Mouse (Mus musculus): Measurements from ENCODE around the gene Car11. TPM values are rescaled to one million over a fixed set of nuclear protein-coding genes. Genes with fewer than 3 reads are reported as not detected.

The Car11 gene
- polyA plus RNA-seq, 2 experiments from 2014 or later: 0.51 TPM; not detected in 1

DNA sequence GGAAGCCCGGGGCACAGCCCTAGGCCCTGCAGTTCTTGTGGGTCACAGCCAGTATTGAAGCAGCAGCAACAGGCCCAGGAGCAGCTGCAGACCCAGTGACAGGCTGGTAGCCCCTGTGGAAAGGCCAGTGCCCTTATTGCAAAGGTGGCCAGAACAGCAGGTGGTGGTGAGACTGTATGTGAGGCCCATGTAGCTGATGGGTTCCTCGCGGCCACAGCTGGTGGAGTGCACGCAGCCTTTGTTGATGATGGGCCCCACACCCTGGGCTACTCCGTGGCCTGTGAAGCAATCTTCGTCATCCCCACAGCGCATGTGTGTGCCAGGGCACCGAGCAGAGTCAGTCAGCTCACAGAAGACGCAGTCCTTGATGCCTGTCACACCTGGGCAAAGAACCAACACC is 25.5 kb downstream of the Car11 start:
- no peak for ATAC-seq

- no peak for ATAC-seq
These were observed 26.1 kb downstream of the Car11 start, which contains the start of gene Spaca4 for GRCm38 (mm10) chr7:45725713-45726112. TSS of gene Spaca4 (minus strand) at chr7:45725813.

- ATAC-seq: no peak
These were observed 26.8 kb downstream of the Car11 start for GRCm38 (mm10) chr7:45726419-45726818.

DNA sequence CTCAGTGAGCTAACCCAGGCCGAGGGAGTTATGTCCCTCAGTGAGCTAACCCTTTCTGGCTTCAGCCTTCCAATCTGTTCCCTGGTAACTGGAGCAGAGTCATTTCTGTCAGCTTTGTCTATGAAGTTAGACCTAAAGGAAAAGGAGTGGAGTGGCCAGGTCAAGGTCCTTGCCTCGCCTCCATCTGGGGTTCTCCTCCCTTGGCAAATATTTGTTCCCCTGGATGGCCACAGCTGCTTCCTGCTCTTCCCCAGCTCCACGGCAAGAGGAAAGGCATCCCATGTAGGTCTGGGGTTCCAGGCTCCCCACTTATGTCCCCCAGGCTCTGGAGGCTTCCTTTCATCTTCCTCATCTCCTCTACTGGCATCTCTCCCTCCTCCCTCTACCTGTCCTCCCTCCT is 28.0 kb downstream of the Car11 start:
- ATAC-seq: no peak

- ATAC-seq: no peak
These were observed 31.2 kb downstream of the Car11 start for GRCm38 (mm10) chr7:45730727-45731431.

- ATAC-seq: peak; percentile 98
These were observed 33.8 kb downstream of the Car11 start for GRCm38 (mm10) chr7:45733477-45733876.

DNA sequence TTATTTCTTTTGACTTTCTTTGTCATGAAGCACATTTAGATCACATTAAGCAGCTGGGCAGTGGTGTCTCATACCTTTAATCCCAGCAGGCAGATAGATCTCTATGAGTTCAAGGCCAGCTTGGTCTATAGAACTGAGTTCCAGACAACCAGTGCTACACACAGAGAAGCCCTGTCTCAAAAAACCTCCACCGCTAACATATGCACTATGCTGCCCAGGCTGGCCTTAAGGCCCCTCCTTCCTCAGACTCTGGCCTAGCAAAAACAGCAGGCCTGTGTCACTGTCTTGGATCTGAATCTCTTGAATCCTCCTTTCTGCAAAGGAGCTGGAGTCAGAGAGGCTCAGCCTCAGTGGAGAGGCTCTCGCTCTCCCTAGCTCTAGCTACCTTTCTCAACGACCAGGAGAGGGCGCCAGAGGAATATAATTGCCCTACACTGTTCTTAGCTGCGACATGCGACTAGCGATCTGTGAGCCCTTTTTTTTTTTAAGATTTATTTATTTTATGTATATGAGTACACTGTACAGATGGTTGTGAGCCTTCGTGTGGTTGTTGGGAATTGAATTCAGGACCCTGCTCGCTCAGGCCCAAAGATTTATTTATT is 39.6 kb downstream of the Car11 start:
- ATAC-seq: peak; percentile 62

- ATAC-seq: no peak
These were observed 40.2 kb downstream of the Car11 start for GRCm38 (mm10) chr7:45739820-45740219.

DNA sequence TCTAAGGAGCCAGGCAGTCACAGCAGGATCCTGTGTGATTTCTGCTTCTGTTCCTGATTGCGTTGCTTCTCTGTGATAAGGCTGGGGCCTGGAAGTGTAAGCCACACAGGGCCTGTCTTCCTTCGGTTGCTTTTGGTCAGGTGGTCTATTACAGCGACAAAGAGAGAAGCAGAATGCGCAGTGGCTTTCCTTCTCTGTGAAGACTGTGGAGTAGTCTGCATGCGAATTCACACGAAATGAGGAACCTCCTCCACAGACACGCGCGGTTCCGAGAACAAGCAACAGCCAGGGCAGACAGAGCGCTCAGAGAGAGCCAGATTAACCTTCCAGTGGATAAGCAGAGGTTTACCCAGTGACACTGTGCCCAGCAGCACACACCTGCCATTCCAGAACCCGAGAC is 41.7 kb downstream of the Car11 start:
- no peak for ATAC-seq

- ATAC-seq: peak; percentile 89
These were observed 42.1 kb downstream of the Car11 start for GRCm38 (mm10) chr7:45741777-45742176.

DNA sequence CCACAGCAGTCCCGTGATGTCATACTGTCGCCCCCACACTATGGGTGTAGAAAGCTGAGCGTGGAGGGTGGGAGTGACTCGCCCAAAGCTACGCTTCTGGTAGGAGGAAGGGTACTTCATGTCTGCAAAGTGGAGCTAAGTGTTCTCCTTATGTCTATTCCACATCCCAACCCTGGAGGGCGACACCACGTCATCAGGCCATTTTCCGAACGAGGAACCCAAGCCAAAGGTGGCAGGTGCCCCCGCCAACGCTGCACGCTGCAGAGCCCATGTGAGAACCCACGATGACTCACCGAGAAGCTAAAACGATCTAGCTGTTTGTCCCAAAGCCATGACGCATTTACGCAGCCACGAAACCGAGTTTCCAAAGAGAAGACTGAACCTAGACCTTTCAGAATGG is 42.7 kb downstream of the Car11 start:
- peak; percentile 40 for ATAC-seq

- no peak for ATAC-seq
These were observed 44.7 kb downstream of the Car11 start for GRCm38 (mm10) chr7:45744387-45744786.

GRCm38 (mm10) chr7:45746518-45746917 is 46.9 kb downstream of the Car11 start:
- no peak for ATAC-seq

GRCm38 (mm10) chr7:45747450-45747849 is 47.8 kb downstream of the Car11 start:
- ATAC-seq: no peak

DNA sequence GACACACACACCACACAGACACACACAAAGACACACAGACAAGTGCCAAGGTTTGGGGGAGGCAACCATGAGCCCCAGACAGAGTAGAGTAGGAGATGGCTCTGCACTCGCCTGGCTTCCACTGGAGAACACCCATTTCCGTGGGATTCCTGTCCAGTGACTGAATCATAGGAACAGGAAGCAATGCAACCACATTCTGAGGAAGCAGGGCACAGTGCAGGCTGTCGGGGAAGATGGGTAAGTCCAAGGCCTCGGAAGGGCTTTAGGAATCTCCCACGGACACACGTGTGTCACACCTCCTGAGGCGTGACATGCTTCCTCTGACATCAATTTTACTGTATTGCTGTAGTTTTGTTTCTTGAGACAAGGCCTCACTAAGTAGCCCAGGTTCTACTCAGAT is 48.5 kb downstream of the Car11 start:
- no peak for ATAC-seq

DNA sequence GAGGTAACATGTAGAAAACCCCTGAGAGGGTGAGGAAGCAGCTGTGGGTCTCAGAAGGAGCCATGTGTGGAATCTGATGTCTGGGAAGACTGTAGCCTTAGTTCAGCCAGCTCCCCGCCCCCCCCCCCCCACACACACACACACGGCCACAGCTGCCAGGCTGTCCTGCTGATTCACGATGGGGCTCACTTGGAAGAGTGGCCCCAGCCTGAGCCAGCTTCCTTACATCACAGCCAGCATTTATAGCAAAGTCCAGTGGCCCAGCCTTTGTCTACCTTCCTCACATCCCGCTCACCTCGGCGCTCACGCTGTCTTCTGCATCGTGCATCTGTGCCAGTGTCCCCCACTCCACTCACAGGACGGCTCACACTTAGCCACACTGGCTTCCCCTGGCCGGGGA is 49.8 kb downstream of the Car11 start:
- ATAC-seq: no peak

DNA sequence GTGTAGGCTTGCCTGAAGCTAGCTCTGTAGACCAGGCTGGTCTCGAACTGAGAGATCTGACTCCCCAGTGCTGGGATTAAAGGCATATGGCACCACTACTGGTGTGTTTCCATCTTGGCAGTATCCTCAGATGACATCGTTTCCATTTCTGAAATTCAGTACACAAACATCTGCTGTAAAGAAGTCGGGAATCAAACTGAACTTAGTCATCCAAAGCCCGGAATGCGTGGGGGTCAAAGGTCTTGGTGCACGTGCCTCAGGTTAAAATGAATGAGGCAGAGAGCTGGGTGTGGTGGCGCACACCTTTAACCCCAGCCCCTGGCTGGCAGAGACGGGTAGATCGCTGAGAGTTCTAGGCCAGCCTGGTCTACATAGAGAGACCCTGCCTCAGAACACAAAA is 50.5 kb downstream of the Car11 start:
- no peak for ATAC-seq

Other genes with a start within 250 kb of the Car11 start
- gene Ftl1, start 240.0 kb upstream of the Car11 start, polyA plus RNA-seq (2017; shearing (Covaris generic)): 1,000 to 10,000 TPM; 1,527 to 1,850 TPM
- 100 to 1,000 TPM in 1 of 2 experiments, 10 to 100 TPM in 1; 94.5 to 202 TPM for gene Bax, start 232.9 kb upstream of the Car11 start, polyA plus RNA-seq (2017; shearing (Covaris generic))
- under 1 TPM in 1 of 2 experiments, not detected in 1; 0.44 TPM for gene Tulp2, start 218.0 kb upstream of the Car11 start, polyA plus RNA-seq (2017; shearing (Covaris generic))
- gene Gm45808, start 213.0 kb upstream of the Car11 start, polyA plus RNA-seq (2017; shearing (Covaris generic)): not detected
- gene Dhdh, start 211.0 kb upstream of the Car11 start, polyA plus RNA-seq (2017; shearing (Covaris generic)): 1 to 10 TPM in 1 of 2 experiments, under 1 TPM in 1; 0.61 to 1.3 TPM
- 100 to 1,000 TPM; 103 to 130 TPM for gene Nucb1, start 189.4 kb upstream of the Car11 start, polyA plus RNA-seq (2017; shearing (Covaris generic))
- 10 to 100 TPM; 27.5 to 33.4 TPM for gene Ppp1r15a, start 173.6 kb upstream of the Car11 start, polyA plus RNA-seq (2017; shearing (Covaris generic))
- under 1 TPM in 1 of 2 experiments, not detected in 1; 0.79 TPM for gene Plekha4, start 173.5 kb upstream of the Car11 start, polyA plus RNA-seq (2017; shearing (Covaris generic))
- not detected for gene Hsd17b14, start 144.9 kb upstream of the Car11 start, polyA plus RNA-seq (2017; shearing (Covaris generic))
- gene Bcat2, start 129.7 kb upstream of the Car11 start, polyA plus RNA-seq (2017; shearing (Covaris generic)): 10 to 100 TPM; 40.9 to 56.9 TPM
- gene Fgf21, start 84.4 kb upstream of the Car11 start, polyA plus RNA-seq (2017; shearing (Covaris generic)): not detected
- not detected for gene Fut1, start 82.6 kb upstream of the Car11 start, polyA plus RNA-seq (2017; shearing (Covaris generic))
- gene Izumo1, start 78.0 kb upstream of the Car11 start, polyA plus RNA-seq (2017; shearing (Covaris generic)): not detected
- gene Rasip1, start 72.4 kb upstream of the Car11 start, polyA plus RNA-seq (2017; shearing (Covaris generic)): under 1 TPM in 1 of 2 experiments, not detected in 1; 0.50 TPM
- gene Mamstr, start 59.9 kb upstream of the Car11 start, polyA plus RNA-seq (2017; shearing (Covaris generic)): not detected
- not detected for gene Fut2, start 33.4 kb upstream of the Car11 start, polyA plus RNA-seq (2017; shearing (Covaris generic))
- not detected for gene Ntn5, start 15.8 kb upstream of the Car11 start, polyA plus RNA-seq (2017; shearing (Covaris generic))
- gene Sec1, start 5.4 kb upstream of the Car11 start, polyA plus RNA-seq (2017; shearing (Covaris generic)): not detected
- 1 to 10 TPM; 5.2 to 8.5 TPM for gene Dbp, start 5.2 kb downstream of the Car11 start, polyA plus RNA-seq (2017; shearing (Covaris generic))
- 1,000 to 10,000 TPM; 2,566 to 2,766 TPM for gene Rpl18, start 15.6 kb downstream of the Car11 start, polyA plus RNA-seq (2017; shearing (Covaris generic))
- 10 to 100 TPM; 10.2 to 19.6 TPM for gene Sphk2, start 18.2 kb downstream of the Car11 start, polyA plus RNA-seq (2017; shearing (Covaris generic))
- gene Fam83e, start 21.4 kb downstream of the Car11 start, polyA plus RNA-seq (2017; shearing (Covaris generic)): not detected
- gene Spaca4, start 26.0 kb downstream of the Car11 start, polyA plus RNA-seq (2017; shearing (Covaris generic)): not detected
- not detected for gene Lmtk3, start 83.9 kb downstream of the Car11 start, polyA plus RNA-seq (2017; shearing (Covaris generic))
- 1 to 10 TPM; 2.5 to 6.6 TPM for gene Sult2b1, start 84.8 kb downstream of the Car11 start, polyA plus RNA-seq (2017; shearing (Covaris generic))
- 10 to 100 TPM; 13.0 to 14.4 TPM for gene Cyth2, start 114.7 kb downstream of the Car11 start, polyA plus RNA-seq (2017; shearing (Covaris generic))
- gene Kcnj14, start 124.9 kb downstream of the Car11 start, polyA plus RNA-seq (2017; shearing (Covaris generic)): not detected
- gene Grwd1, start 131.1 kb downstream of the Car11 start, polyA plus RNA-seq (2017; shearing (Covaris generic)): 10 to 100 TPM; 16.1 to 25.3 TPM
- gene Kdelr1, start 172.9 kb downstream of the Car11 start, polyA plus RNA-seq (2017; shearing (Covaris generic)): 10 to 100 TPM; 23.4 to 38.5 TPM
- gene Grin2d, start 178.5 kb downstream of the Car11 start, polyA plus RNA-seq (2017; shearing (Covaris generic)): not detected
- not detected for gene Syngr4, start 196.9 kb downstream of the Car11 start, polyA plus RNA-seq (2017; shearing (Covaris generic))
- gene Tmem143, start 197.1 kb downstream of the Car11 start, polyA plus RNA-seq (2017; shearing (Covaris generic)): 1 to 10 TPM; 5.8 to 6.2 TPM
- 100 to 1,000 TPM; 683 to 699 TPM for gene Emp3, start 221.6 kb downstream of the Car11 start, polyA plus RNA-seq (2017; shearing (Covaris generic))
- gene Ccdc114, start 224.2 kb downstream of the Car11 start, polyA plus RNA-seq (2017; shearing (Covaris generic)): 1 to 10 TPM in 1 of 2 experiments, under 1 TPM in 1; 0.96 to 2.2 TPM